Mouse (Mus musculus) colon, adult 2 months (tissue): ENCODE measurements around the gene Clstn3. TPM values are rescaled to one million over a fixed set of nuclear protein-coding genes. Genes with fewer than 3 reads are reported as not detected.

ENCODE experiments used
- polyA plus RNA-seq: library from polyadenylated mRNA; depleted of rRNA; stranded (reverse); fragments of >200 nt; gene quantifications from 2 replicates; pipeline ENCODE4 v1.2.3, GENCODE M21; 2012; rRNA removed

Clstn3 gene
- polyA plus RNA-seq: 1.5 and 1.6 TPM in 2 replicates

GRCm38 (mm10) chr6:124464305-124465271 lies at the start of gene Clstn3:
Clstn3 (minus strand) TSS chr6:124464794.

DNA sequence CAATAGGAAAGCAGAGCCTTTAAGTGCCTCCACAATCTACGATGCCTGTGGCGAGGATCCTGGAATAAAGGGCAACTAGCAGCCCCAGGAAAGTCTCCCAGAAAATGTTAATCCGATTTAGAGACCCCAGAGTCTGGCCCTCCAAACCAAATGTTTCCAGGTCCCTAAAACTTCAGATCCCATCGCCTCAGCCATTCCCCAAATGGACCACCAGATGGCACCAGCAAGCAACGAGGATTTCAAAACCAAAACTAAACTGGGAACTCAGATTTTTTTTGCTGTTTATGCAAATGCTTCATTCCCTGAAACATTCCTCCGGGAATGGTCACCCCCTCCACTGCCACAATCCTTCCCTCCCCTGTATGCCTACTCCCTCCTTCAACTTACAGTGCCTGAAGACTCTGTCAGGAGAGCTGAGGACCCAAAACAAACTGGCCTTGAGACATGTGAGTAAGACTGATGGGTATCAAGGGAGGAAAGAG lies 47.8 kb upstream of the Clstn3 start, which contains the start of gene C1ra:
C1ra (plus strand) TSS at position 51 of the 482 bp plus-strand sequence.

GRCm38 (mm10) chr6:124492842-124493561 lies 28.4 kb upstream of the Clstn3 start, which contains the start of gene C1rl:
C1rl (plus strand) TSS chr6:124493113.

GRCm38 (mm10) chr6:124414927-124415325 lies 49.7 kb downstream of the Clstn3 start, which contains the start of gene Pex5:
Pex5 (minus strand) TSS chr6:124415067.

Other genes with a start within 250 kb of the Clstn3 start
- not detected in 2 replicates for gene Vmn2r27, start 232.9 kb downstream of the Clstn3 start, polyA plus RNA-seq
- 0.87 and 0.89 TPM in 2 replicates for gene Cd163, start 160.1 kb downstream of the Clstn3 start, polyA plus RNA-seq
- 29.9 and 31.3 TPM in 2 replicates for gene Pex5, start 49.7 kb downstream of the Clstn3 start, polyA plus RNA-seq
- gene C1rl, start 28.3 kb upstream of the Clstn3 start, polyA plus RNA-seq: 0.87 and 1.7 TPM in 2 replicates
- gene C1ra, start 47.6 kb upstream of the Clstn3 start, polyA plus RNA-seq: 16.3 and 21.3 TPM in 2 replicates
- gene C1s1, start 77.6 kb upstream of the Clstn3 start, polyA plus RNA-seq: 25.9 and 28.2 TPM in 2 replicates
- gene C1rb, start 105.5 kb upstream of the Clstn3 start, polyA plus RNA-seq: not detected in 2 replicates
- gene C1s2, start 171.3 kb upstream of the Clstn3 start, polyA plus RNA-seq: not detected in 2 replicates
- gene Lpcat3, start 198.2 kb upstream of the Clstn3 start, polyA plus RNA-seq: 102 and 141 TPM in 2 replicates
- 36.9 and 39.0 TPM in 2 replicates for gene Emg1, start 247.4 kb upstream of the Clstn3 start, polyA plus RNA-seq
- gene Phb2, start 247.5 kb upstream of the Clstn3 start, polyA plus RNA-seq: 151 and 193 TPM in 2 replicates